Mouse (Mus musculus) CH12.LX (cell line): ENCODE data around the gene Kdm2b. TPM values are rescaled to one million over a fixed set of nuclear protein-coding genes. Genes with fewer than 3 reads are reported as not detected.

Source experiments
- DNase-seq: peaks from one replicate; pipeline ENCODE4 v3.0.0-alpha.2; 2013; ENCODE audit errors: extremely low read depth
- H3K27ac ChIP-seq: 2 replicates; pipeline ENCODE4 v1.5.1; 2012; ENCODE audit warnings: low read depth, mild to moderate bottlenecking, control low read depth, moderate library complexity; ENCODE audit not compliant: insufficient read depth
- H3K27me3 ChIP-seq: replicated peaks from 2 replicates; pipeline ENCODE3; 2012; ENCODE audit warnings: inconsistent platforms
- H3K36me3 ChIP-seq, 2 experiments: replicated peaks in 1 of 2; 2 replicates each; pipeline versions ENCODE3 to v1.6.1; 2012; ENCODE audit warnings: inconsistent platforms in 1 of 2, low read length in 1 of 2, mild to moderate bottlenecking in 1 of 2, mixed read lengths in 1 of 2, moderate library complexity in 1 of 2; ENCODE audit not compliant: control insufficient read depth in 1 of 2, insufficient read depth in 1 of 2
- H3K4me1 ChIP-seq, 2 experiments: 2 replicates each; pipeline ENCODE4 v1.6.1; 2012; ENCODE audit warnings: inconsistent platforms in 1 of 2, moderate library complexity in 1 of 2; ENCODE audit not compliant: insufficient read depth in 2 of 2, control insufficient read depth in 1 of 2
- H3K4me2 ChIP-seq: 2 replicates; pipeline ENCODE4 v1.6.1; 2012; ENCODE audit warnings: low read depth, mild to moderate bottlenecking, control low read depth; ENCODE audit not compliant: poor library complexity, insufficient read depth, severe bottlenecking
- H3K4me3 ChIP-seq, 3 experiments: fragments of 150-350 bp in 1 of 3; sonication (generic) in 1 of 3; replicated peaks in 1 of 3; 2 replicates each; pipeline versions ENCODE3 to v1.5.1; 2011 to 2012; ENCODE audit warnings: low read depth in 2 of 3, low read length in 2 of 3, mild to moderate bottlenecking in 2 of 3, moderate library complexity in 2 of 3, control low read depth in 1 of 3, improper control_type of control experiment in 1 of 3, inconsistent platforms in 1 of 3, mixed read lengths in 1 of 3; ENCODE audit not compliant: poor library complexity in 1 of 3
- H3K79me2 ChIP-seq: replicated peaks from 2 replicates; pipeline ENCODE4 v1.6.1; 2012; ENCODE audit warnings: mild to moderate bottlenecking, moderate library complexity; ENCODE audit not compliant: control insufficient read depth, poor library complexity, insufficient read depth, severe bottlenecking; ENCODE audit errors: extremely low read depth
- H3K9ac ChIP-seq: 2 replicates; pipeline ENCODE4 v1.6.1; 2012; ENCODE audit warnings: low read depth, mild to moderate bottlenecking, control low read depth, moderate library complexity; ENCODE audit not compliant: insufficient read depth
- H3K9me3 ChIP-seq: replicated peaks from 2 replicates; pipeline ENCODE3; 2012; ENCODE audit warnings: low read length, inconsistent platforms, mixed read lengths
- BHLHE40 ChIP-seq: IDR thresholded peaks from 2 replicates; pipeline ENCODE4 v1.6.1; 2011; ENCODE audit warnings: mild to moderate bottlenecking, low read depth, low read length, improper control_type of control experiment
- CHD1 ChIP-seq: IDR thresholded peaks from 2 replicates; pipeline ENCODE4 v1.6.1; 2012; ENCODE audit warnings: low read depth, low read length, improper control_type of control experiment, inconsistent platforms
- CHD2 ChIP-seq: IDR thresholded peaks from 2 replicates; pipeline ENCODE4 v1.6.1; 2011; ENCODE audit warnings: low read length, improper control_type of control experiment
- ELF1 ChIP-seq: IDR thresholded peaks from 2 replicates; pipeline ENCODE4 v1.6.1; 2014; ENCODE audit warnings: low read depth, mild to moderate bottlenecking, inconsistent platforms, low read length, improper control_type of control experiment
- EP300 ChIP-seq: IDR thresholded peaks from 2 replicates; pipeline ENCODE4 v1.6.1; 2011; ENCODE audit warnings: low read length, improper control_type of control experiment
- ETS1 ChIP-seq: conservative IDR thresholded peaks from 2 replicates; pipeline ENCODE4 v1.6.1; 2012; ENCODE audit warnings: low read depth, mild to moderate bottlenecking, inconsistent platforms, low read length, improper control_type of control experiment, moderate library complexity
- IRF4 ChIP-seq: IDR thresholded peaks from 2 replicates; pipeline ENCODE4 v1.6.1; 2014; ENCODE audit warnings: low read depth, mild to moderate bottlenecking, inconsistent platforms, low read length, improper control_type of control experiment
- JUN ChIP-seq: IDR thresholded peaks from 2 replicates; pipeline ENCODE4 v1.6.1; 2011; ENCODE audit warnings: low read depth, mild to moderate bottlenecking, low read length, improper control_type of control experiment, moderate library complexity; ENCODE audit not compliant: insufficient read depth
- KAT2A ChIP-seq: IDR thresholded peaks from 2 replicates; pipeline ENCODE4 v1.6.1; 2012; ENCODE audit warnings: low read length, improper control_type of control experiment, inconsistent platforms; ENCODE audit not compliant: insufficient replicate concordance
- MAFK ChIP-seq: IDR thresholded peaks from 2 replicates; pipeline ENCODE4 v1.6.1; 2011; ENCODE audit warnings: low read length, improper control_type of control experiment; ENCODE audit not compliant: insufficient replicate concordance
- MAX ChIP-seq: IDR thresholded peaks from 2 replicates; pipeline ENCODE4 v1.6.1; 2011; ENCODE audit warnings: low read length, improper control_type of control experiment
- MAZ ChIP-seq: IDR thresholded peaks from 2 replicates; pipeline ENCODE4 v1.6.1; 2012; ENCODE audit warnings: low read depth, mild to moderate bottlenecking, inconsistent platforms, low read length, improper control_type of control experiment, moderate library complexity
- MEF2A ChIP-seq: IDR thresholded peaks from 2 replicates; pipeline ENCODE4 v1.6.1; 2014; ENCODE audit warnings: low read depth, mild to moderate bottlenecking, inconsistent platforms, low read length, improper control_type of control experiment, borderline replicate concordance
- MXI1 ChIP-seq: IDR thresholded peaks from 2 replicates; pipeline ENCODE4 v1.6.1; 2011; ENCODE audit warnings: mild to moderate bottlenecking, low read depth, low read length, improper control_type of control experiment
- MYC ChIP-seq: IDR thresholded peaks from 2 replicates; pipeline ENCODE4 v1.6.1; 2011; ENCODE audit warnings: low read depth, mild to moderate bottlenecking, improper control_type of control experiment, low read length
- NELFE ChIP-seq: IDR thresholded peaks from 2 replicates; pipeline ENCODE4 v1.6.1; 2011; ENCODE audit warnings: low read depth, low read length, improper control_type of control experiment
- NRF1 ChIP-seq: IDR thresholded peaks from 2 replicates; pipeline ENCODE4 v1.6.1; 2014; ENCODE audit warnings: low read depth, mild to moderate bottlenecking, inconsistent platforms, low read length, improper control_type of control experiment, moderate library complexity
- PAX5 ChIP-seq: IDR thresholded peaks from 2 replicates; pipeline ENCODE4 v1.6.1; 2012; ENCODE audit warnings: low read length, inconsistent platforms, mixed read lengths
- POLR2A ChIP-seq: IDR thresholded peaks from 2 replicates; pipeline ENCODE4 v1.6.1; 2011; ENCODE audit warnings: low read depth, mild to moderate bottlenecking, improper control_type of control experiment, low read length
- POLR2AphosphoS2 ChIP-seq: IDR thresholded peaks from 2 replicates; pipeline ENCODE4 v1.6.1; 2011; ENCODE audit warnings: low read depth, low read length, improper control_type of control experiment
- RAD21 ChIP-seq: IDR thresholded peaks from 2 replicates; pipeline ENCODE4 v1.6.1; 2011; ENCODE audit warnings: low read depth, mild to moderate bottlenecking, low read length, improper control_type of control experiment, moderate library complexity
- RCOR1 ChIP-seq: conservative IDR thresholded peaks from 2 replicates; pipeline ENCODE4 v1.6.1; 2012; ENCODE audit warnings: low read depth, mild to moderate bottlenecking, inconsistent platforms, low read length, improper control_type of control experiment
- SIN3A ChIP-seq: IDR thresholded peaks from 2 replicates; pipeline ENCODE4 v1.6.1; 2012; ENCODE audit warnings: low read length, improper control_type of control experiment, inconsistent platforms
- TBP ChIP-seq: conservative IDR thresholded peaks from 2 replicates; pipeline ENCODE4 v1.6.1; 2011; ENCODE audit warnings: low read depth, low read length, improper control_type of control experiment
- TCF12 ChIP-seq: IDR thresholded peaks from 2 replicates; pipeline ENCODE4 v1.6.1; 2014; ENCODE audit warnings: low read depth, mild to moderate bottlenecking, inconsistent platforms, low read length, improper control_type of control experiment
- UBTF ChIP-seq: IDR thresholded peaks from 2 replicates; pipeline ENCODE4 v1.6.1; 2012; ENCODE audit warnings: low read depth, mild to moderate bottlenecking, inconsistent platforms, low read length, improper control_type of control experiment, moderate library complexity
- USF1 ChIP-seq: IDR thresholded peaks from 2 replicates; pipeline ENCODE4 v1.6.1; 2014; ENCODE audit warnings: low read depth, mild to moderate bottlenecking, inconsistent platforms, low read length, improper control_type of control experiment
- USF2 ChIP-seq: conservative IDR thresholded peaks from 2 replicates; pipeline ENCODE4 v1.6.1; 2011; ENCODE audit warnings: low read depth, low read length, improper control_type of control experiment
- ZC3H11A ChIP-seq: IDR thresholded peaks from 2 replicates; pipeline ENCODE4 v1.6.1; 2012; ENCODE audit warnings: low read depth, mild to moderate bottlenecking, inconsistent platforms, low read length, improper control_type of control experiment
- ZMIZ1 ChIP-seq: IDR thresholded peaks from 2 replicates; pipeline ENCODE4 v1.6.1; 2012; ENCODE audit warnings: low read depth, mild to moderate bottlenecking, inconsistent platforms, low read length, improper control_type of control experiment
- dilution Hi-C: fragments of 300-500 bp; cut with MboI; formaldehyde crosslinking; loops from 2 replicates; pipeline ENCODE4 v1.14.3; 2020; ENCODE audit warnings: low sequenced_read_pairs; ENCODE audit not compliant: extremely low pct_unique_long_range_greater_than_20kb, extremely low pct_ligation_motif_present
- in situ Hi-C: fragments of 300-500 bp; cut with MboI; formaldehyde crosslinking; loops from 3 replicates; pipeline ENCODE4 v1.14.3; 2019; ENCODE audit warnings: low sequenced_read_pairs, low pct_ligation_motif_present, low pct_unique_long_range_greater_than_20kb, mixed read lengths
- polyA plus RNA-seq: library from polyadenylated mRNA; unstranded; fragments of >175 nt; gene quantifications from 2 replicates; pipeline ENCODE4 v1.2.1, GENCODE M21; 2012; ENCODE audit warnings: low read depth; ENCODE audit not compliant: insufficient read length
- total RNA-seq, 2 experiments: library from RNA; depleted of rRNA; stranded (reverse); fragments of 300-350 nt in 1 of 2; fragments of >200 nt in 1 of 2; gene quantifications; 2 replicates each; pipeline ENCODE4 v1.2.3; 2012 to 2014

Kdm2b gene
- total and polyA plus RNA-seq, 3 experiments: 69.3 to 138 (median 80.1) TPM

DNA sequence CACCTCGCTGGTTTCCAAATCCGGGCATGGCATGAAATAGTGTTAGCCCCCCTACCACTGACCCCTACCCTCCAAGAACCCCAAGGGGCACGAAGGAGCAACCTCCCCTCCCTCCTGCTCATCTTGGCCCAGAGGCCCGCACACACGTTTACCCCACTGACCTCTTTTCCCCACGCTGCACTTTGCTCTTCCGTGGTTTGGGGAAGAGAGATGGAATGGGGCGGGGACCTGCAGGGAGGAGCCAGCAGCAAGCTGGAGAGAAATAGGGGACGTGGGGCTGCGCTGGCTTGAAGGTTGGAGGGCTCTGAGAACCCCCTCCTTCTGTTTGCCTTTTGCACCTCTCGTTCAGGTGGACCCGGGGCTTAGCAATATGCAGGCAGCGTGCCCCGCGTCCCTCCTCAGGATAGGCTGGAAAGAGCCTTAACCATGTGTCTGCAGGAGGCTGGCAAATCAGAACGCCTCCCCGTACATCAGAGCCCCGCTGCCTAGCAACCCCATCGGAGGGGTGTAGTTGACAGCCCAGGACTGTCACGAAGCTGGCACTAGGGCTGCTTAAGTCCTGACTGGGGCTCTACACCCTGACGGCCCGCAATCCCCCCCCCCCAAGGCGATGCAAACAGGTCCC, 39.2 kb downstream of the Kdm2b start:
- Histone ChIP-seq H3K4me1 (peaks cover 17 to 56% of the 10 kb centered on the region in 2 experiments), H3K36me3 (peaks cover 12 to 51% of the 10 kb centered on the region in 2 experiments), H3K27me3 (no peaks in the 10 kb centered on the region), H3K79me2 (no peaks in the 10 kb centered on the region), H3K9ac (no peak overlapping the region), H3K9me3 (peaks cover 10% of the 10 kb centered on the region), H3K4me2 (no peak overlapping the region), H3K4me3 (no peak overlapping the region), H3K27ac (no peak overlapping the region)
- DNase-seq: no peak
- TF ChIP-seq ZMIZ1 (no peak), POLR2AphosphoS2 (no peak), PAX5 (no peak), UBTF (no peak), BHLHE40 (no peak), MEF2A (no peak), ETS1 (no peak), MXI1 (no peak), KAT2A (no peak), CHD1 (no peak), NELFE (no peak), MAX (no peak), JUN (no peak), SIN3A (no peak)
- dilution Hi-C loops (no loop called here), in situ Hi-C loops (no loop called here)

DNA sequence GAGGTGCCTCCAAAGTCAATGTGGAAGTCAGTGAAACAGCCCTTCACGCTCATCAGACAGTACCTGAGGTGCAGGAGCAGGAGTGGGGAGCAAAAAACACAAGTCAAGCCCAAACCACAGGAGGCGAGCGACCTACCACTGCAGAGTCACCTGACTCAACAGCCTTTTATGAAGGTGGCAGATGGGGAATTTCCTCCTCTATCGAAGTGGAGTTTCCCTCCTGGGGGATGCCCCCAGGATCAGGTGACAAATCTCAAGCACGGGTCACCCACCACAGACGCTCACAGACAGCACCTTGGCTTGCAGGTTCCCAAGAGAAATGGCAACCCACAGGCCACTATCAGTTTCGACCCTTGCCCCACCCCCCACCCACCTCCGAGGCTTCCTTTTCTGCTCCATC, 40.5 kb downstream of the Kdm2b start:
- Histone ChIP-seq H3K4me3 (peak overlapping the region; percentile 41 to 74 (median 51)), H3K27me3 (no peaks in the 10 kb centered on the region), H3K4me1 (peaks cover 17 to 55% of the 10 kb centered on the region in 2 experiments), H3K4me2 (peak overlapping the region; percentile 97), H3K27ac (peak overlapping the region; percentile 66), H3K79me2 (no peaks in the 10 kb centered on the region), H3K9ac (peak overlapping the region; percentile 8; the same call in 1 of the 2 replicates), H3K36me3 (peaks cover 21 to 60% of the 10 kb centered on the region in 2 experiments), H3K9me3 (peaks cover 10% of the 10 kb centered on the region)
- peak; percentile 95 for DNase-seq
- TF ChIP-seq TCF12 (peak; percentile 96), MEF2A (peak; percentile 91), EP300 (peak; percentile 91), ELF1 (peak; percentile 53; the same call in 1 of the 2 replicates), NRF1 (no peak; the same call in 1 of the 2 replicates), UBTF (no peak), NELFE (peak; percentile 44; the same call in 1 of the 2 replicates), ETS1 (peak; percentile 100), IRF4 (peak; percentile 97), SIN3A (peak; percentile 76), USF1 (peak; percentile 74), USF2 (peak; percentile 75), ZC3H11A (no peak), RCOR1 (0 out of 2 replicates have a peak, but pooled peaks have one; percentile 83), CHD2 (peak; percentile 91), MAFK (peak; percentile 88), MAZ (peak; percentile 79), ZMIZ1 (0 out of 2 replicates have a peak, but pooled peaks have one; percentile 48), JUN (no peak; the same call in 1 of the 2 replicates), MYC (peak; percentile 77; the same call in 1 of the 2 replicates), POLR2A (peak; percentile 59), BHLHE40 (peak; percentile 100), POLR2AphosphoS2 (no peak), TBP (peak; percentile 83), RAD21 (no peak; the same call in 1 of the 2 replicates), MAX (peak; percentile 72)
- dilution Hi-C loops (no loop called here), in situ Hi-C loops (no loop called here)
